Mouse (Mus musculus) olfactory bulb, adult 2 months (tissue): ENCODE results near the gene Rsbn1l.

Experiments used
- CTCF ChIP-seq: fragments of 200-500 bp; IDR thresholded peaks from 2 replicates; pipeline ENCODE4 v1.5.1; 2012; ENCODE audit warnings: low read depth, mild to moderate bottlenecking, low read length, moderate library complexity; ENCODE audit not compliant: insufficient read depth
- POLR2A ChIP-seq: fragments of 200-500 bp; IDR thresholded peaks from 2 replicates; pipeline ENCODE4 v1.6.1; 2012; ENCODE audit warnings: mild to moderate bottlenecking, low read depth, low read length, moderate library complexity; ENCODE audit not compliant: insufficient read depth

DNA sequence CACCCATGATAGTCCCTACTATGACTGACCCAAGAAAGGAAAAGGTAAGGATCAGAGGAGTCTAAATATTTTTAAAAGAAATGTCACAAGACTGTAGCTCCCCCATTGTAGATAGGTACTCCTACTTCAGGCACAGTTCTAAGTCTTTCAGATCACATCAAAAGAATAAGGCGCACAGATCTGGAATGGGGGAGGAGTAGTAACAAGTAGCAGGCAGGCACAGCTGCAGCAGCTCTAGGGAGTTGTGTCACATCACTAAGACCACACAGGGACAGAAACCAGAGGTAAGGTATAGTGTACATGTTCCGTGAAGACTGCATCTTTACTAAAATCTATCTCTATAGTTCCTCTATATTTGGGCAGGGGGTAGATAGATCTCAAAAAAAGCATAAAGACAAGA, 44.5 kb downstream of the Rsbn1l start:
- TF ChIP-seq CTCF (no peak), POLR2A (no peak)
